Mouse (Mus musculus): ENCODE data around the gene Hist1h2ag.

- TF ChIP-seq POLR2A (IDR thresholded peaks at IDR 0.05; ENCODE audit: low read depth, low read length) = no peak
- no peak for TF ChIP-seq CTCF (conservative IDR thresholded peaks at IDR 0.05; ENCODE audit: insufficient read depth, insufficient read length, low read depth, low read length)
Observed at GRCm38 (mm10) chr13:22026058-22027031, 16.4 kb downstream of the Hist1h2ag start.

Measured in kidney, adult 2 months (tissue).